Mouse (Mus musculus) v-Abl transformed pro-B cells (cell line): Measurements from ENCODE around the gene Gm6034.
"Not testable (repeated sequence)": the region's sequence is repeated elsewhere in the genome, so short reads cannot be mapped to it uniquely, and the experiment has no call there.

Experiments
- in situ Hi-C, 2 experiments: fragments of 400-800 bp; cut with MboI; formaldehyde crosslinking; loops; one replicate each; pipeline ENCODE4 v1.15.1; 2025; ENCODE audit not compliant: unreplicated experiment in 2 of 2

The Gm6034 gene

DNA sequence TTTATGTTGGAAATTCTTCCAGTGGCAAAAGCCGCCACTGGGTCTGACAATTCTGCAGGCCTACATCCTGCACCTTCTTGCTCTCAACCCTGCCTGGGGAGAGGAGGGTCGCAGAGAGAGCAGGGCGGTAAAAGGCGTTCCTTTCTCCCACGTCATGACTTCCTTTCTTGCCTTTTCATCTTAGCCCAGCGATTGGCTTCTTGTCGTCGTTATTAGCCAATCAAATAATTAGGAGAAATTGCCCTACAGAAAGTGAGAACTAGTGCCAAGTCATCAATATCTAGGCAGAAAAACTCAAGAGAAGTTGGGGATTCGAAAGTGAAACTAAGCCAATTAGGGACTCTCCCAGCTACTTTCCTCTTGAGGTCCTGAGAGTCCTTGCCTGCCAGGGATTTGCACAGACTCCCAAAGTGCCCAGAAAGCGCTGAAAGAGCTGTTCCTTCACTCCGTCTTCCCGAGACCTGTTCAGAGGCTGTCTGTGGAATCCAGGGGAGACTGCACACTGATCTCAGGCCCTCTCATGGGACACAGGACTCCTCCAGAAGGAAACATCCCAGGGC lies at the start of gene Gm6034, which contains the start of gene H2-T22:
TSS of gene Gm6034 (plus strand) at position 352 of the 560 bp plus-strand sequence.
TSS of gene H2-T22 (minus strand) at position 138 of the 560 bp plus-strand sequence.
- in situ Hi-C loops = loop anchor here (10.0 kb wide), 4 partner anchors 48 to 218 kb away; partner anchors contain the start of genes Flot1 (in 1 of the 2) and Ier3 (in 1 of the 2)

DNA sequence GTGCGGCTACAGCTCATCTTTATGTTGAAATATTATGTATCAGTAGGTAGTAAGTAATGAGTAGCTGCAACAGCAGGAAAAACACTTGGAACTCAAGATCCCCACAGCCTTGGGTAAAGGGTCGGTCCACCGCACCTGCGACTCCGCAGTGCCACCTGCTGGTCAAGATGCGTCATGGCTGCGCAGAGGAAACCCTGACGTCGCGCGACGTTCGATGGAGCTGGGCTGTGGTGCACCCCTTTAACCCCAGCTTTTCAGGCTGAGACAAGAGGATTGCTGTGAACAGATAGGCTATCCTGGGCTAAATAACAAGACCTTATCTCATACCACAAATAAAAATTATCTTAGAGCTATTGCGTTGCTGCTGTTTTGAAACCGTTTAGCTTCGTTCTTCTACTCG lies 49.1 kb upstream of the Gm6034 start:
- in situ Hi-C loops = loop anchor here (5.0 to 10.0 kb wide), 3 partner anchors 51 to 166 kb away; partner anchors contain the start of genes Gm6034 (in 2 of the 2) and H2-T22 (in 2 of the 2)

DNA sequence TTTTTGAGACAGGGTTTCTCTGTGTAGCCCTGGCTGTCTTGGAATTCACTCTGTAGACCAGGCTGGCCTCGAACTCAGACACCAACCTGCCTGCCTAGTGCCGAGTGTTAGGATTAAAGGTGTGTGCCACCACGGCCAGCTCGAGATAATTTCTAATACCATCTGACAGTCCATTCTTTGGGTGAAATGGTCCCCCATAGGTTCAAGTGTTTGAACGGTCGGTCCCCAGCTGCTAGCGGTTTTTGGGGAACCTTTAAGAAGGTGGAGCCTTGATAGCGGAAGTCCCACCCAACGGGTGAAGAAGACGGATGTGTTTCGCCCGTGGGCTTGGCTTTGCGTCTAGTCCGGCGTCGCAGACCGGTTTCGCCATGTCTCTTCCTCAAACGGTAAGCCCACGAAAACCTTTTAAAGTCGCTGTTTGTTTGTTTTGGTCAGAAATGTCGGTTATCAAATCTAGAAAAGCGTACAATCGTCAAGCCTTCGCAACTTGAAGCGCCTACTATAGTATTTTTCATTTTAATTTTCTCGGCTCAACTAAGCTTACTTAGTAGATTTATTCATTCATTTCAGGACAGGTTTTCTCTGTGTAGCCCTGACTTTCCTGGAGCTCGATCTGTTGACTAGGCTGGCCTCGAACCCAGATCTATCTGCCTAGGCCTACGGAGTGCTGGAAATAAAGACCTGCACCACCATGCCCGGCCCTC lies 48.4 kb upstream of the Gm6034 start:
- in situ Hi-C loops = loop anchor here (5.0 to 10.0 kb wide), 3 partner anchors 50 to 167 kb away; partner anchors contain the start of genes Gm6034 (in 2 of the 2) and H2-T22 (in 2 of the 2)

DNA sequence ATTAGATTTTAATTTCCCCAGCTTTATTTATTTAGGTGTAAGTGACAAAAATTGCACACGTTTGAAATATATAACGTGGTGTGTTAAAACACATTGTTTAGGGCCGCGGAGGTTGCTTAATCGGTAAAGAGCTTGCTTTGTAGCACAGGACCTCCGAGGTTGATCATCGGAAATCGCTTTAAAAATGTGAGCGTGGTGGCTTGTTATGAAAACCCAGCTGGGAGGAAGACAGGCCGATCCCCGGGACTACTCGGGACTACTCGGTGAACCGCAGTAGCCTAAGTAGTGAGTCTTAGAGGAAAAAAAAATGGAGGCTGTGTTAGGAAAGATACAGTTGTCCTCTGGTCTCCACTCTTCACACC lies 47.9 kb upstream of the Gm6034 start:
- in situ Hi-C loops = loop anchor here (5.0 to 10.0 kb wide), 4 partner anchors 50 to 202 kb away; partner anchors contain the start of genes Gm6034 (in 2 of the 2) and H2-T22 (in 2 of the 2)

DNA sequence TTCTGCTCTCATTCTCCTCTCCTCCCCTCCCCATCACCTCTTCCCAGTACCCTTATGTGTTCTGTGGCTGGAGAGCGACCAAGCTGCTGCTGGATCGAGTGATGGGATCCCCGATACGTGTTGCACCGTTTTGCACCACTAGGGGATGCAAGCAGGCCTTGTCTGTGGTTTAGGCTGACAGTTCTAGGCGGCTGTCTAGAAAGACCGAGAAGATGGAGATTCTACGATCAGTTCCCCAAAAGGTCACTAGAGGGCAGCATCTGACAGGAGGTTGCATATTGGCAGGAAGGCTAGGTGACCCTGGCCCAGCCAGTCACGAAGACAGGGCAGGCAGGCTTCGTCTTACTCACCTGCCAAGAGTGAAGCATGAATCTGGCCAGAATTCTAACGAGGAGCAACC lies 45.8 kb upstream of the Gm6034 start:
- in situ Hi-C loops = loop anchor here (5.0 to 10.0 kb wide), 2 partner anchors 48 to 200 kb away; partner anchors contain the start of genes Gm6034 (in 2 of the 2) and H2-T22 (in 2 of the 2)

DNA sequence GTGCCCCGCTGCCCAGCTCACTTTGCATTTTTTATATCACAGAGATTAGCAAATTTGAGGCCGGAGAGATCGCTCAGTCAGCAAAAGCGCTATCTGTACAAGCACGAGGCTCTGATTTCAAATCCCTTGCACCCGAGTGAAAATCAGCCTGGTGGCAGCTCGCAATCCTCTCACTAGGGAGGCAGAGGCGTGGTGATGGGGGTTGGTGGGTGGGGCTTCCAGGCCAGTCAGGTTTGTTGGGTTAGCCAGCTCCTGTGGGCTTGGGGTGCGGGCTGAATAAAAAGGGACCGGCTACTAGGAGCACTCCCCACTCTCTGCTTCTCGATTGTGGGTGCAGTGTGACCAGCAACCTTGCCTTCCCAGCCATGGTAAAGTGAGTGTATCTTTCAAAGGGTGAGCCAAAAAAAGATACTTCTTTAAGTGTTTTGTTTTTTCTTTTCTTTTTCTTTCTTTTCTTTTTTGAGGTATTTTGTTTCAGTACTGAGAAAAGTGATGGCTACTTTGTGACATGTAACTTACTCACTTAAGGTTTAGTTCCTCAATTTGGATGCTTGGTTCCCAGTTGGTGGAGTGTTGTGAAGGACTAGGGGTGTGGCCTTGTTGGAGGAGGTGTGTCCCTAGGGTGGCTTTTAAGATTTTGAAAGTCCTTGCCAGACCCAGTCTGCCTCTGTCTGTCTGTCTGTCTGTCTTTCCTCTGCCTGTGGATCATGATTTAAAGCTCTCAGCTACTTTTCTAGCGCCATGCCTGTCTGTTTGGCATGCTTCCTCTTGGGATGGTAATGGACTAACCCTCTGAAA lies 44.8 kb upstream of the Gm6034 start:
- in situ Hi-C loops = loop anchor here (5.0 to 10.0 kb wide), 2 partner anchors 47 to 199 kb away; partner anchors contain the start of genes Gm6034 (in 2 of the 2) and H2-T22 (in 2 of the 2)

DNA sequence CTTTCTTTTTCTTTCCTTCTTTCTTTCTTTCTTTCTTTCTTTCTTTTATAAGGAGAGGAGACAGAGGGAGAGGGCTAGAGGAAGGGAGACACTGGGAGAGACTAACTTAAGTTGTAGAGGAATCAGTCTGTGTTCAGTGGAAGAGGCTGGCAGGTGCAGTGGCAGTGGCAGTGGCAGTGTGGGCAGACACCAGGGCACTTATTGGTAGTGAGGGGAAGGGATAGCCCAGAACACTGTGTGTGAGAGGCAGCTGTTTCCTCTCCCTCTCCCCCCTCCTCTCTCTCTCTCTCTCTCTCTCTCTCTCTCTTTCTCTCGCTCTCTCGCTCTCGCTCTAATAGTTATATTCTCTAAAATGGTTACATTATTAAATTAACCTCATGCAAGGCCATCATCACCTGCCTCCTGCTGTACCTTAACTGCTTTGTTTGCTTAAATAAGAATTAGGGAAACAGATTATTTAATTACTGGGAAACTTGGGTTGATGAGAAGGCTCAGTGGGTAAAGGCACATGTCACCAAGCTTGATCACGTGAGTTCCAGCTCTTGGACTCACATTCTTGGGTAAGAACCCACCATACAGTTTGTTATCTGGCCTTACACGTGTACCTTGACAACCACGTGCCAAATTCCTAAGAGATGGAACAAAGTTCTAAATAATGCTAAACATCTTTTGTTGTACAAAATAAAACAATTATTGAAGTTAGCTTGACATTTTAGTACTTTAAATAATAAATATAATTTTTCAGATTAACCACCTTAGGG lies 44.0 kb upstream of the Gm6034 start:
- in situ Hi-C loops = loop anchor here (5.0 to 10.0 kb wide), 2 partner anchors 46 to 199 kb away; partner anchors contain the start of genes Gm6034 (in 2 of the 2) and H2-T22 (in 2 of the 2)

DNA sequence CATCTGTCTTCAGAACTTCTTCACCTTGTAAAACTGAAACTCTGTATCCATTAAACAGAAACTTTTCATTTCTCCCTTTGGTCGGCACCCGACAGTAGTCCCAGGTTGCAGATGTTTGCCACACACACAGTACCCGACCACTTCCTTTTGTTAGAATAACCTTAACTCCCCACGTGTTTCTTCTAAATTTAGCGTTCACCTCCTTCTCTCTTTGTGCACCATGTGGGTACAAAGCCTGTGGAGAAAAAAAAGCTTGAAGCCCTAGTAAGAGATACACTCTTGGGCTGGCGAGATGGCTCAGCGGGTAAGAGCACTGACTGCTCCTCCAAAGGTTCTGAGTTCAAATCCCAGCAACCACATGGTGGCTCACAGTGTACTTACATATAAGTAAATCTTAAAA lies 43.4 kb upstream of the Gm6034 start:
- in situ Hi-C loops = loop anchor here (5.0 to 10.0 kb wide), 2 partner anchors 45 to 198 kb away; partner anchors contain the start of genes Gm6034 (in 2 of the 2) and H2-T22 (in 2 of the 2)

DNA sequence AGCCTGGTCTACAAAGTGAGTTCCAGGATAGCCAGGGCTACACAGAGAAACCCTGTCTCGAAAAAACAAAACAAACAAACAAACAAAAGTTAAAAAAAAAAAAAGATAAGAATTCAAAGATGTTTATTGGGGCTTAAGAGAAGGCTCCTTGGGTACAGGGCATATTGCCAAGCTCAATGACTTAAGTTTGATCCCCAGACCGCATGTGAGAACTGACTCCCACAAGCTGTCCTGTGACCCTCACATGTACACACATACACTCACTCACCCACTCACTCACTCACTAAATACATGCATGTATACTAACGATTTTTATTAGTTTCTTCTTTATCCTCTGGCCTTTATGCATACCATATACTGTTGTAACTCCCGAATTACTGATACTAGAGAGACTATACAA lies 42.4 kb upstream of the Gm6034 start:
- in situ Hi-C loops = no loop called here

DNA sequence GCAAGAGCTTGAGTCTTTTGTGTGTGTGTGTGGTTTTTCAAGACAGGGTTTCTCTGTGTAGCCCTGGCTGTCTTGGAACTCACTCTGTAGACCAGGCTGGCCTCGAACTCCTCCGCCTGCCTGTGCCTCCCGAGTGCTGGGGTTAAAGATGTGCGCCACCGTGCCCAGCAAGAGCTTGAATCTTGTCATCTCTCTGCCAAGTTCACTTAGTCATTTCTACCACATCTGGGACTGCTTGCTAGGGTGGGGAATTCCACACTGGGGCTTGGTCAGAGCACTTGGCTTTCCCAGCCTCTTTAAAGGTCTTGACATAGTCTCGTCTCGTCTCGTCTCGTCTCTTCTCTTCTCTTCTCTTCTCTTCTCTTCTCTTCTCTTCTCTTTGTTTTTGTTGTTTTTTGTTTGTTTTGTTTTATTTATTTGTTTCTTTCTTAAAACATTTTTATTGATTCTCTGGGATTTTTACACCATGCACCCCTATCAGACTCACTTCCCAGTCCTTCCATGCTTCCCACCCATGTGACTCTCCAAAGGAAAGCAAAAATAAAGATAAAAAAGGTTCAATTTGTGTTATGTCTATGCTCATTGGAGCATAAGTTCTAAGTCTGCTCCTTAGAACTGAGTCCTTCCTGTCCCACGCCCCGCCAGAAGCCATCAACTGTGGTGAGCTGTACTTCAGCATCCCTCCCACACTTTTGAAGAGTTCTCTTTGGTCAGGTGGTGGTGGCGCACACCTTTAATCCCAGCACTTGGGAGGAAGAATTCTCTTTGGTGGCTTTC lies 41.5 kb upstream of the Gm6034 start:
- in situ Hi-C loops = no loop called here

DNA sequence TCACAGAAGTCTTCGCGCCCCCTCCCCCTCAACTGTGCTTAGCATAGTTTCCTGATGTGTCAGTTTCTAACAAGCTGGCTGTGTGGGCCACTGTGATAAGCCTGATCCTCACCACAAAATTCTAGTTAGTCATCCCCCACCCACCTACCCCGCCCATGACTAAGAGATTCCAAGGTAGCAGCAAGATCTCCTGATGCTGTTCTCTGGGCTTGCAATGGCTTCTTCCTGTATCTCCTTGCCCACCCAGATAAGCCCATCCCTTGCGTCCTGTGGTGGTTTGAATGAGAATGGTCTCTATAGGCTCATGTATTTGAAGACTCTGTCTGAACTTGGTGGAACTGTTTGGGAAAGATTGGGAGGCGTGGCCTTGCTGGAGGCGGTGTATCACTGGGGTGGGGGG lies 40.8 kb upstream of the Gm6034 start:
- in situ Hi-C loops = no loop called here

DNA sequence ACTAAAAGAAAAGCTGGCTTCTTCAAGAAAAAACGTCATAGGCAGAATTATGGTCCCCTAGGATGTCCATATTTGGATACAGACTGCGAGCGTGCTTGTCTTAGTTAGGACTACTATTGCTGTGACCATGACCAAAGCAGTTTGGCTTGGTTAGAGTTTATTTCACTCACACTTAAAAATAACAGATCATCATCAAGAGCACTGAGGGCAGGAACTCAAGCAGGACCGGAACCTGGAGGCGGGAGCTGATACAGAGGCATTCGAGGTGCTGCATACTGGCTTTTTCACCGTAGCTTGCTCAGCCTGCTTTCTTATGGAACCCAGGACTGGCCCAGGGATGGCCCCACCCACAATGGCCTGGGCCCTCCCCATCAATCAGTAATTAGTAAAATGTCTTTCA lies 39.4 kb upstream of the Gm6034 start:
- in situ Hi-C loops = no loop called here

DNA sequence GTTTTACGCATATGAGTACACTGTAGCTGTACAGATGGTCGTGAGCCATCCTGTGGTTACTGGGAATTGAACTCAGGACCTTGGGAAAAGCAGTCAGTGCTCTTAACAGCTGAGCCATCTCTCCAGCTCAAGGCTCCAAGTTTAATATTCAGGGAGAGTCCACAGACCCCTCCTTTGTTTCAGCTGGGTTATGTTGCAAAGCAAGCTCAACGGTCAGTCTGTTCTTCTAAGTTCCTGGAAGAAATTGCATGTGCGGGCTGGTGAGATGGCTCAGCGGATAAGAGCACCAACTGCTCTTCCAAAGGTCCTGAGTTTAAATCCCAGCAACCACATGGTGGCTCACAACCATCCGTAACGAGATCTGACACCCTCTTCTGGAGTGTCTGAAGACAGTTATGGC lies 38.4 kb upstream of the Gm6034 start:
- in situ Hi-C loops = not testable (repeated sequence)

DNA sequence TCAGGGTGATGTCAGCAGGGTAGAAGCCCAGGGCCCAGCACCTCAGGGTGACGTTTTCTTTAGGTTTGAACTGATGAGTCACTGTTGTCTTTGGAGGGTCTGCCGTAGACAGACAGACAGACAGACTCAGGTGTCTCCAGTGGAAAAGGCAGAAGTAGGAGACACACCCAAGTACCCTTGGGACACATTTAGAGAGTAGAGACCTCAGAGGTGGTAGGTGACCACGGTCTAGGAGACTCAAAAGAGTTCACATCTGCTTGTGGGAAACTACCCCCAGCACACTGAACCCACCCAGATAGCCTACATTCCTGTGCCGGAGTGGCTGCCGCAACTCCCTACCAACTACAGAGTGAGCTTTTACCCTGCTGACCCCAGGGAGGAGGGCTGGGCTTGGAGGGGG lies 27.8 kb upstream of the Gm6034 start:
- in situ Hi-C loops = no loop called here

DNA sequence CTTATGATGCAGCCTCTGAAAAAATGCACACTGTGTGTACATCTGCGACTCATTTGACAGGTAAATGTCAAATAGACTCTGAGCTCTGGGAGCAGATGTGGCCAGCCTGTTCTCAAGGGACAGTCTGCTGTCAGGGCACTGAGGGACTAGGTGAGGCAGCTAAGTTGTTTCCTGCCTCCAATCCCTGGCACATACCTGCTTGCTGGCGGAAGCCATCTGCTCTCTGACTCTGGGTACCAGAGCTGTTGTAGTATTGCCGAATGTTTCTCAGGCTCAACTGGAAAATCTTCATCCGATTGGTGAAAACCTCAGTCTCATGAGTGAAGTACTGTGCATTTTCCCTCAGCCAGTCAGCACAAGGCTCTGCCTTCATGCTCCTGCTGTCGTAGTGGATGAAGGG lies 25.7 kb upstream of the Gm6034 start:
- in situ Hi-C loops = no loop called here

DNA sequence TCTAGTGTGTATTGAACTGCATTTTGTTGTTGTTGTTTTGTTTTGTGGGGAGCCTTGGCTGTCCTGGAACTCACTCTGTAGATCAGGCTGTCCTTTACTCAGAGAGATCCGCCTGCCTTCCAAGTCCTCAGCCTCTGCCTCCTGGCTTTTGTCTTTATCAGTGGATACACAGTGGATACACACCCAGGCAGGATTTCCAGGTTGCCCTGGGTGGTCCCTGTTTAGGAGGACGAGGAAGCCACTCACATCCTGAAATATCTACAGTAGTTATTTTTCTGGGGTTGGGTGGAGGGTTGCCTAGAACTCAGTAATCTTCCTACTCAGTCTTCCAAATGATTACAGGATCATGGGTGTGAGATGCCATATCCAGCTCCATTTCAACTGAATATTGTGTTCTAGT lies 23.8 kb upstream of the Gm6034 start:
- in situ Hi-C loops = no loop called here

DNA sequence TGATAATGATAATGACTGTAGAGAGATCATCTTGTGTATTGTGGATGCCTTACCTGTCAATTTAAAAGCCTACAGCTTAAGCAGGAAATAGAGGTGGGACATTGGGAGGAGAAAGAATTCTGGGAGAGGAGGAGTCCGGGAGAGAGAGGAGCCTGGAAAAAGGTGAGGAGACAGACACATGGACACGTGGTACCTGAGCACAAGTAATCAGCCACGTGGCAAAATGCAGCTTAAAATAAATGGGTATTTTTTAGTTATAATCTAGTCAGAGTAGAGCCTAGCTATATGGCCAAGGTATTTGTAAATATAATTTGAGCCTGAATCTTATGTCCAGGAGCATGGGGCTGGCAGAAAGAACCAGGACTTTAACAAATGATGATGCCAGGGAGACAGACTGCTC lies 23.2 kb upstream of the Gm6034 start:
- in situ Hi-C loops = no loop called here

DNA sequence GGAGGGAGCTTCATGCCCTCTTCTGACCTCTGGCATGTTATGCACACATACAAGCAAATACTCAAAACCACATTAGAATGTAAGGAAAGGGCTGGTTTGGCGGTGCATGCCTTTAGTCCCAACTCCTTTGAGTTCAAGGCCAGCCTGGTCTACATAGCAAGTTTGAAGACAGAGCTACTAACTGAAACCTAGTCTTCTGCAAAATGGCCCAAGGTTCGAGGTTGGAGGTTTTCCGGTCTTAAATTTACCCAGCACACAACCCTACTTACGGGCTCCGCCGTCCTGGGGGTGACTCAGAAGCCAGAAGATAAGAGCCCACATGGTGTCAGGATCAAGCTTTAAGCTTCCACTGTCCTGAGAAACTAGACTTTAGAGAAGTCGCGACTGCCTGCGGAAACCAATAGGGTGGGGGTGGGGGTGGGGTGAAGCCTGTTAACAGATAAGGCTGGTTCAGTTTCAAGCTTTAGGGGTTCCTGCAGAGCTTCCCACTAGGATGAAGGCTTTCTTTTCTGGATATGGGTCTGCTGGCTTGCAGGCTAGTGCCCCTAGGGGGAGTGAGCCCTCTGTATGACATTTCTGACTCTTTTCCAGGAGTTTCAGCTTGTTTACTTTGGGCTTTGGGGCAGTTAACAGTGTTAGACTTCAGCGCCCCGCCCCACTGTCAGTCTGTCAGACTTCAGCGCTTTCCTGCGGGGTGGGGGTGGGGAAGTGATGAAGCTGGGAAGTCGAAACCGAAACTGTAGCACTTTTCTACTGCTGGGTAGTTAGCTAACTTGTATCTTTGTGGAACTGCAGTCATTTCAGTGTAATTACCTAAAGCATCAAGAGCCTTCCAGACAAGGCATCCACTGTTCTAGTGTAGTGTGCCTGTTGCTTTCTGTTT lies 22.3 kb upstream of the Gm6034 start, which contains the start of gene H2-T24:
TSS of gene H2-T24 (minus strand) at position 370 of the 883 bp plus-strand sequence.
- in situ Hi-C loops = no loop called here
